Mouse (Mus musculus): Measurements from ENCODE around the gene Ano7.

DNA sequence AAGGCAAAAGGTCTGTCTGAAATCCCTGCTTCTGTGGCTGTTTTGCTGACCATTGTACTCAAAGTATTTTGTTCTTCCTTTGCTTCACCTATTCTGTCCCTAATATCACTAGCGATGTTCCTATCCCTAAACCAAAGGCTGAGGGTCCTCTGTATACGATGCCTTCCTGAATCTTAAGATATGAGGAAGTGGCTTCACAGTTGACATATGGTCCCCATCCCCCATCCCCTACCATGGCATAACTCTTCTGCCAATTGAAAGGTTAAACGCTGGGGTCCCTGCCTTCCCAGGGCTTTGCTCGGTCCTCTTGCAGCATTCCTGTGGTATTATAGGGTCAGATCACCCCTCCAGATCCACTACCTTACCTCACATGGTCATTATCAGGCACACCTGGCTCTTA is 29.7 kb downstream of the Ano7 start:
- TF ChIP-seq EP300 (optimal IDR thresholded peaks at IDR 0.05) (no peak), CTCF (IDR thresholded peaks at IDR 0.05; ENCODE audit: low read depth) (no peak)
